Mouse (Mus musculus) ES-E14 (cell line): Measurements from ENCODE around the gene Krtcap2.

ENCODE experiments used
- CHD2 ChIP-seq: IDR thresholded peaks from 2 replicates; pipeline ENCODE4 v1.6.1; 2014; ENCODE audit warnings: mild to moderate bottlenecking, low read depth, low read length, inconsistent platforms
- HCFC1 ChIP-seq: IDR thresholded peaks from 2 replicates; pipeline ENCODE4 v1.6.1; 2012; ENCODE audit warnings: low read length, inconsistent platforms, borderline replicate concordance; ENCODE audit not compliant: insufficient read depth
- MAFK ChIP-seq: IDR thresholded peaks from 2 replicates; pipeline ENCODE4 v1.6.1; 2014; ENCODE audit warnings: mild to moderate bottlenecking, low read depth, low read length, inconsistent platforms; ENCODE audit not compliant: insufficient read depth
- ZC3H11A ChIP-seq: IDR thresholded peaks from 2 replicates; pipeline ENCODE4 v1.6.1; 2012; ENCODE audit warnings: low read depth, mild to moderate bottlenecking, inconsistent platforms, low read length, borderline replicate concordance
- ZNF384 ChIP-seq: IDR thresholded peaks from 2 replicates; pipeline ENCODE4 v1.6.1; 2012; ENCODE audit warnings: low read depth, low read length, inconsistent platforms

GRCm38 (mm10) chr3:89285526-89285925 is 39.8 kb downstream of the Krtcap2 start:
- no peak for TF ChIP-seq ZNF384
- no peak for TF ChIP-seq HCFC1
- no peak for TF ChIP-seq MAFK
- no peak for TF ChIP-seq CHD2
- no peak for TF ChIP-seq ZC3H11A
